Mouse (Mus musculus): ENCODE measurements around the gene Cox6a2. TPM values are rescaled to one million over a fixed set of nuclear protein-coding genes. Genes with fewer than 3 reads are reported as not detected.

The Cox6a2 gene
- polyA plus RNA-seq, 1 experiment from 2014 or later = not detected

- H3K4me3 ChIP-seq = no peak overlapping the region
- DNase-seq (ENCODE audit: low spot score) = no peak
- H3K4me1 ChIP-seq = peaks cover 71% of the 10 kb centered on the region
- 0 out of 2 replicates have a peak overlapping the region, but pooled peaks have one; percentile 13 for H3K27ac ChIP-seq (replicated peaks)
- peaks cover 21% of the 10 kb centered on the region for H3K27me3 ChIP-seq (ENCODE audit: low read depth, poor library complexity, severe bottlenecking)
- no peaks in the 10 kb centered on the region for H3K9me3 ChIP-seq (replicated peaks)
- H3K36me3 ChIP-seq = peaks cover 53% of the 10 kb centered on the region
- 96% methylated on average over 16 of the region's 16 CpGs for WGBS
Measured at GRCm38 (mm10) chr7:128242331-128242730, 36.1 kb upstream of the Cox6a2 start.

- Histone ChIP-seq H3K27ac (replicated peaks) (no peak overlapping the region), H3K4me1 (peaks cover 62% of the 10 kb centered on the region), H3K36me3 (peaks cover 57% of the 10 kb centered on the region), H3K9me3 (replicated peaks) (no peaks in the 10 kb centered on the region), H3K27me3 (ENCODE audit: low read depth, poor library complexity, severe bottlenecking) (peaks cover 10% of the 10 kb centered on the region; the same call in 1 of the 2 replicates), H3K4me3 (no peak overlapping the region)
- WGBS = 94% methylated on average over 27 of the region's 27 CpGs
- no peak for DNase-seq (ENCODE audit: low spot score)
Measured at GRCm38 (mm10) chr7:128240131-128240784, 34.1 kb upstream of the Cox6a2 start.

GRCm38 (mm10) chr7:128238991-128239390 lies 32.8 kb upstream of the Cox6a2 start:
- Histone ChIP-seq H3K27ac (replicated peaks) (peak overlapping the region; percentile 97), H3K36me3 (peaks cover 44% of the 10 kb centered on the region), H3K4me1 (peaks cover 52% of the 10 kb centered on the region), H3K9me3 (replicated peaks) (no peaks in the 10 kb centered on the region), H3K4me3 (peak overlapping the region; percentile 70), H3K27me3 (ENCODE audit: low read depth, poor library complexity, severe bottlenecking) (no peaks in the 10 kb centered on the region)
- no peak for DNase-seq (ENCODE audit: low spot score)
- 29% methylated on average over 4 of the region's 4 CpGs for WGBS

DNA sequence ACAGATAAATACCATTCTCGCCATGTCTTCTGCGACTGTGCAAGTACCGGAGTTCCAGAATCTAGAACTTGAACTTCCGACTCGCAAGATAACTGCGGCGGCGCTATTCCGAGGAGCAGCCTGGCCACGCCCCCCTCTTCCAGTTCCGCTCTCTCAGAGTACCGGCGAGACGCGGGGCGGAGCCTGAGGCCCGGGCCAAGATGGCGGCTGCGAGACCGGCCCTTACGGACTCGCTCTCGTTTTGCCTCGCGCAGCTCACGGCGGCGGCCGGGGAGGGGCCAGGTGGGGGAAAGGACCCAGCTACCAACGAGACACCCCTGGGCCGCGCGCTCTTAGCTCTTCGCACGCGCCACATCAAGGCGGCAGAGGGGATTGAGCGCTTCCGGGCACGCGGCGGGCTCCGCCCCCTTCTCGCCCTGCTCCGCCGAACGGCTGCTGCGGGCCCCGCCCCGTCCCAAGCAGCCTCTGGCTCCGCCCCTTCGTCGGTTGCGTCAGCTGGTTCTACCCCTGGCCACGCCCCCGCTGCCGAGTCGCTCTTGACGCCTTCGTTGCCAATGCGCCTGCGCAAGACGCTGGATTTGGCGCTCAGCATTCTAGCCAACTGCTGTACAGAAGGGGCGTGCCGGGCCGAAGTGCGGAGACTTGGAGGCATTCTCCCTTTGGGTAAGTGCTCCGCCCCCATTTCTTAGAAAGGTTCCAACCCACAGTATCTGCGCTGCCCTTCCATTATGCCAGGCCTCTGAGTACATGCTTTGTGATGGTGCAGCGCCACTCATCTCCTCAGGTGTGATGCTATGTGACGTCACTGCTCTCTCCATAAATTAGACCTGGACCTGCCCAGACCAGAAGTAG lies 32.0 kb upstream of the Cox6a2 start, which contains the start of gene 9130023H24Rik:
9130023H24Rik (minus strand) TSS at position 105 of the 852 bp plus-strand sequence.
- peak; percentile 100 for DNase-seq (ENCODE audit: low spot score)
- no peaks in the 10 kb centered on the region for H3K9me3 ChIP-seq (replicated peaks)
- WGBS = under 1% methylated on average over 66 of the region's 72 CpGs
- H3K36me3 ChIP-seq = peaks cover 40% of the 10 kb centered on the region
- H3K27me3 ChIP-seq (ENCODE audit: low read depth, poor library complexity, severe bottlenecking) = no peaks in the 10 kb centered on the region
- H3K4me3 ChIP-seq = peak within 1 kb of the TSS; percentile 70
- peaks cover 46% of the 10 kb centered on the region for H3K4me1 ChIP-seq
- H3K27ac ChIP-seq (replicated peaks) = peak within 1 kb of the TSS; percentile 97

GRCm38 (mm10) chr7:128237593-128237926 lies 31.4 kb upstream of the Cox6a2 start:
- WGBS = under 1% methylated on average over 25 of the region's 25 CpGs
- H3K27ac ChIP-seq (replicated peaks) = peak overlapping the region; percentile 97
- peak overlapping the region; percentile 70 for H3K4me3 ChIP-seq
- no peak for DNase-seq (ENCODE audit: low spot score)
- peaks cover 34% of the 10 kb centered on the region for H3K36me3 ChIP-seq
- H3K27me3 ChIP-seq (ENCODE audit: low read depth, poor library complexity, severe bottlenecking) = no peaks in the 10 kb centered on the region
- H3K9me3 ChIP-seq (replicated peaks) = no peaks in the 10 kb centered on the region
- peaks cover 40% of the 10 kb centered on the region for H3K4me1 ChIP-seq

DNA sequence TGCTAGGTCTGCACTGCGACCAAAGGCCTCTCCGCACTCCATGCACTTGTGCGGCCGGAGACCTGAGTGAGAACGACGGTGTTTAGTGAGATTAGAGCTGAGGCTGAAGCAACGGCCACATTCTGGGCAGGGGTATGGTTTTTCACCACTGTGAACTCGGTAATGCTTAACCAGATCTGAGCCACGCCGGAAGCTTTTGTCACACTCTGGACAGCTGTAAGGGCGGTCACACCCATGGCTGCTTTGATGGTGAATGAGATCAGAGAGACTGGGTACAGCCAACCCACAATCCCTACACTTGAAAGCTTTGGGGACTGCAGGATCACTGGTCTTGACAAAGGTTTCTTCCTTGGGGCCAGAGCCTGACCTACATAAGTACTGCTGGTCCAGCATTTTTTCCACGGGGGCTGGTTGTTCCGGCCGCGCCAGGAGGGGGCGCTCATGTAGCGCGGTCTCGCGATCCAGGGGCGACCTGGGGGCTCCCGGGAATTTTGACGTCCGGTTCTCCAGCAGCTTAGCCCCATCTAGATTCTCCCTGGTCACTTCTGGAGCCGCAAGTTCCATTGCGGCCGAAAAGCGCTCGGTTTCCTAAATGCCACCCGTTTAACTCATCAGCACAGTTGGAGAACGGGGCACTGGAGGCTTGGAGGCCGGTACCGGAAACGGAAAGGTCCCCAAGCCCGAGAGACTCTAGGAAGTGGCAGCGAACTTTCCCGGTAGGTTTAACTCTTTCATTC lies 30.8 kb upstream of the Cox6a2 start, which contains the start of gene Armc5:
Armc5 (plus strand) TSS at position 487 of the 737 bp plus-strand sequence.
- 27% methylated on average over 37 of the region's 37 CpGs for WGBS
- Histone ChIP-seq H3K27ac (replicated peaks) (peak within 1 kb of the TSS; percentile 97), H3K36me3 (peaks cover 29% of the 10 kb centered on the region), H3K9me3 (replicated peaks) (no peaks in the 10 kb centered on the region), H3K4me3 (peak within 1 kb of the TSS; percentile 70), H3K27me3 (ENCODE audit: low read depth, poor library complexity, severe bottlenecking) (no peaks in the 10 kb centered on the region), H3K4me1 (peaks cover 35% of the 10 kb centered on the region)
- peak; percentile 88 for DNase-seq (ENCODE audit: low spot score)

DNA sequence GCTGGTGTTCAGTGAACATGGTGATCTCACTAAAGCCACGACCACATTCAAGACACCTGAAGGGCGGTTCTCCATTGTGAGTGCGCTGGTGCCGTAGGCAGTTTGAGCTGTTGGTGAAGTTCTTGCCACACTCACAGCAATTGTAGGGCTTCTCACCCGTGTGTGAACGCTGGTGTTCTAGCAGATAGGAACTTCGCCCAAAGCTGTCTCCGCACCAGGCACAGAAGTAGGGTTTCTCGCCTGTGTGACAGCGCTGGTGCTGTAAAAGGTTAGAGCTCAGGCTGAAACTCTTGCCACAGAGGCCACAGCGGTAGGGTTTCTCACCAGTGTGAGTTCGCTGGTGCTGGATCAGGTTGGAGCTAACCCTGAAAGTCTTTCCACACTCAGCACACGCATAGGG lies 30.2 kb upstream of the Cox6a2 start:
- Histone ChIP-seq H3K4me1 (peaks cover 33% of the 10 kb centered on the region), H3K36me3 (peaks cover 23% of the 10 kb centered on the region), H3K9me3 (replicated peaks) (no peaks in the 10 kb centered on the region), H3K27me3 (ENCODE audit: low read depth, poor library complexity, severe bottlenecking) (no peaks in the 10 kb centered on the region), H3K27ac (replicated peaks) (0 out of 2 replicates have a peak overlapping the region, but pooled peaks have one; percentile 97), H3K4me3 (peak overlapping the region; percentile 70)
- 93% methylated on average over 13 of the region's 13 CpGs for WGBS
- no peak for DNase-seq (ENCODE audit: low spot score)

GRCm38 (mm10) chr7:128235481-128235880 lies 29.3 kb upstream of the Cox6a2 start:
- whole genome bisulfite sequencing = 91% methylated on average over 1 of the region's 1 CpGs
- Histone ChIP-seq H3K4me3 (no peak overlapping the region), H3K4me1 (peaks cover 28% of the 10 kb centered on the region), H3K27ac (replicated peaks) (no peak overlapping the region), H3K36me3 (peaks cover 14% of the 10 kb centered on the region), H3K27me3 (ENCODE audit: low read depth, poor library complexity, severe bottlenecking) (no peaks in the 10 kb centered on the region), H3K9me3 (replicated peaks) (no peaks in the 10 kb centered on the region)
- no peak for DNase-seq (ENCODE audit: low spot score)

DNA sequence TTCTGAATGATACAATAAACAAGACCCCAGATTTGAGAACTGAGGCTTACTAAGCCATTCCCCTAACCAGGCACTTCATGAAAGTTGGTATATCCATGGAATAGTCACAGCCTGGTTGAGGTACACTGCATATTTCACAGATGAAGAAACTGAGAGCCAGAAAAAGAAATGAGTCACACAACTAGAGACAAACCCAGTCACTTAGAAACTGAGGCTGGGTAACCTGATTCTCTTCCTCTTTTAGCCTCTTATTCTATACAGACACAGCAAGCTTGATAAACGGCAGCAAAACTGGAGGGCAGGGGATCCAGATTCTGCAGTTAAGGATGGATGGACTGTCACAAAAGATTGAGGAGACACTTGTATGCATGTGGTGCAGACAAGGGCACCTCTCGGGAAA lies 28.6 kb upstream of the Cox6a2 start:
- Histone ChIP-seq H3K27me3 (ENCODE audit: low read depth, poor library complexity, severe bottlenecking) (no peaks in the 10 kb centered on the region), H3K27ac (replicated peaks) (no peak overlapping the region), H3K4me3 (no peak overlapping the region), H3K9me3 (replicated peaks) (no peaks in the 10 kb centered on the region), H3K4me1 (peaks cover 22% of the 10 kb centered on the region), H3K36me3 (peaks cover 7% of the 10 kb centered on the region)
- 89% methylated on average over 2 of the region's 2 CpGs for WGBS
- peak; percentile 4 for DNase-seq (ENCODE audit: low spot score)

DNA sequence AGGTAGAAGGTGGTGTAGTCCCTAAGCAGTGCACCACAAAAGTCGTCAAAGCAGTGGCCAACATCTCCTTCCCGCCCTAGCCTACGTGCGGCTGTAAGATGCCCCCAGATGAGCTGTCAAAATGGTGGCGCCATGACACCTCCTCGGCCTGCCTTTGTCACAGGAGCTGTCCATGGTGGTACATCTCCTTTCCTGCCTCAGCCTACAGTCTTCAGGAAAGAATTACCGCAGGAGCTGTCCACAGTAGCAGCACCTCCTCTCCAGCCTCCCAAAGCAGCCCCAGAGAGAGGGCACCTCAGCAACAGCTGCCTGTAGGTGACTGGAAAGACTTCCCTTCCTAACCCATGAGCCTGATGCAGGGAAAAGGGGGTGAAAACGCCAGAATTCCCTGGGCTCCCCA lies 25.6 kb upstream of the Cox6a2 start:
- no peaks in the 10 kb centered on the region for H3K27me3 ChIP-seq (ENCODE audit: low read depth, poor library complexity, severe bottlenecking)
- DNase-seq (ENCODE audit: low spot score) = no peak
- 35% methylated on average over 8 of the region's 8 CpGs for WGBS
- H3K4me3 ChIP-seq = no peak overlapping the region; the same call in 1 of the 2 replicates
- peaks cover 4% of the 10 kb centered on the region; the same call in 1 of the 2 replicates for H3K36me3 ChIP-seq
- no peaks in the 10 kb centered on the region for H3K9me3 ChIP-seq (replicated peaks)
- H3K4me1 ChIP-seq = peaks cover 6% of the 10 kb centered on the region
- H3K27ac ChIP-seq (replicated peaks) = no peak overlapping the region

GRCm38 (mm10) chr7:128220936-128221335 lies 14.7 kb upstream of the Cox6a2 start:
- Histone ChIP-seq H3K36me3 (no peaks in the 10 kb centered on the region), H3K27ac (replicated peaks) (no peak overlapping the region), H3K9me3 (replicated peaks) (no peaks in the 10 kb centered on the region), H3K4me1 (no peaks in the 10 kb centered on the region), H3K27me3 (ENCODE audit: low read depth, poor library complexity, severe bottlenecking) (no peaks in the 10 kb centered on the region), H3K4me3 (no peak overlapping the region)
- 86% methylated on average over 3 of the region's 3 CpGs for WGBS
- peak; percentile 1 for DNase-seq (ENCODE audit: low spot score)

DNA sequence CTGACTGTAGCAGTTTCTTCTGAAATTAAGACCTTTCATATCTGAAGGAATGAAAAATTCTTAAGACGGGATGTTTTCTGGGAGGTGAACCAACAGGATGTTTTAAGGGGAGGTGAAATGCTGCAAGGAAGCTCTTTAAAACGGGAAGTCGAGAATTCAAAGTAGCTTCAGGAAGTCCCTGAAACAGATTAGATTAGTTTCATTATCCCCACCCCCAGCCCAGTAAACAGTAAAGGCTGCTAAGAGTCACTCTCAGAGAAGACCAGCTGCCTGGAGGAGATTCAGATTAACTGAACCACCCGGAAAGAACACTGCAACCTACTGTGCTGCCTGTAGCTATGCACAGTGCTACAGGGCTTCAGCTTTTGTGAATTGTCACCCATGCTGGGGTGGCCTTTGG lies 13.8 kb upstream of the Cox6a2 start:
- Histone ChIP-seq H3K9me3 (replicated peaks) (no peaks in the 10 kb centered on the region), H3K4me3 (no peak overlapping the region), H3K27me3 (ENCODE audit: low read depth, poor library complexity, severe bottlenecking) (no peaks in the 10 kb centered on the region), H3K27ac (replicated peaks) (no peak overlapping the region), H3K4me1 (no peaks in the 10 kb centered on the region), H3K36me3 (no peaks in the 10 kb centered on the region)
- 88% methylated on average over 4 of the region's 4 CpGs for WGBS
- no peak for DNase-seq (ENCODE audit: low spot score)
